Mouse (Mus musculus) ovary, postnatal 36 days (tissue): ENCODE results near the gene Ptprg.

Experiments used
- DNase-seq: peaks from one replicate; pipeline ENCODE4 v3.0.0; 2022; ENCODE audit warnings: low spot score, mixed read lengths

Ptprg gene

GRCm38 (mm10) chr14:11883142-11883921, 330.0 kb downstream of the Ptprg start:
- no peak for DNase-seq

- no peak for DNase-seq
Observed at GRCm38 (mm10) chr14:11883995-11884394, 330.7 kb downstream of the Ptprg start.

- no peak for DNase-seq
Observed at GRCm38 (mm10) chr14:11886417-11886816, 333.1 kb downstream of the Ptprg start.

GRCm38 (mm10) chr14:11890890-11891289, 337.6 kb downstream of the Ptprg start:
- DNase-seq, result no peak

GRCm38 (mm10) chr14:11892621-11893020, 339.3 kb downstream of the Ptprg start:
- no peak for DNase-seq

- no peak for DNase-seq
Observed at GRCm38 (mm10) chr14:11895486-11895885, 342.2 kb downstream of the Ptprg start.

GRCm38 (mm10) chr14:11902794-11903193, 349.5 kb downstream of the Ptprg start:
- DNase-seq, result no peak

GRCm38 (mm10) chr14:11906130-11906675, 352.9 kb downstream of the Ptprg start:
- DNase-seq, result no peak

- no peak for DNase-seq
Observed at GRCm38 (mm10) chr14:11912253-11912652, 358.9 kb downstream of the Ptprg start.

GRCm38 (mm10) chr14:11917225-11917624, 363.9 kb downstream of the Ptprg start:
- DNase-seq, result no peak

GRCm38 (mm10) chr14:11928545-11928944, 375.2 kb downstream of the Ptprg start:
- no peak for DNase-seq

- no peak for DNase-seq
Observed at GRCm38 (mm10) chr14:11932517-11932916, 379.2 kb downstream of the Ptprg start.

- DNase-seq, result no peak
Observed at GRCm38 (mm10) chr14:11934556-11934955, 381.2 kb downstream of the Ptprg start.

- DNase-seq, result no peak
Observed at GRCm38 (mm10) chr14:11935281-11935680, 381.9 kb downstream of the Ptprg start.

- DNase-seq, result no peak
Observed at GRCm38 (mm10) chr14:11935698-11936097, 382.4 kb downstream of the Ptprg start.

GRCm38 (mm10) chr14:11938912-11939311, 385.6 kb downstream of the Ptprg start:
- no peak for DNase-seq

GRCm38 (mm10) chr14:11941989-11942514, 388.7 kb downstream of the Ptprg start:
- DNase-seq, result no peak

GRCm38 (mm10) chr14:11950379-11950778, 397.0 kb downstream of the Ptprg start:
- no peak for DNase-seq

- no peak for DNase-seq
Observed at GRCm38 (mm10) chr14:11955020-11955882, 401.9 kb downstream of the Ptprg start.

- DNase-seq, result no peak
Observed at GRCm38 (mm10) chr14:11960269-11961121, 407.2 kb downstream of the Ptprg start.

GRCm38 (mm10) chr14:11962101-11962500, 408.8 kb downstream of the Ptprg start:
- DNase-seq, result no peak

- no peak for DNase-seq
Observed at GRCm38 (mm10) chr14:11962561-11962960, 409.2 kb downstream of the Ptprg start.
